Mouse (Mus musculus) cerebellum, adult 18-20 months (tissue): ENCODE results near the gene Kri1.
A peak's percentile ranks its signal among the peaks of the same experiment; 100 is the strongest.
"Not testable (repeated sequence)": the region's sequence is repeated elsewhere in the genome, so short reads cannot be mapped to it uniquely, and the experiment has no call there.

Experiments used
- DNase-seq, 2 experiments: peaks; one replicate each; pipeline ENCODE4 v3.0.0; 2021

The Kri1 gene

GRCm38 (mm10) chr9:21314367-21315140 is 26.8 kb upstream of the Kri1 start:
- DNase-seq: no peak

- DNase-seq: peak; percentile 89 to 95
Observed at GRCm38 (mm10) chr9:21313394-21313793, 25.6 kb upstream of the Kri1 start.

GRCm38 (mm10) chr9:21312134-21312533 is 24.4 kb upstream of the Kri1 start, which contains the start of gene Ap1m2:
Gene Ap1m2, minus strand, starts transcription at chr9:21312337.
- DNase-seq: no peak

GRCm38 (mm10) chr9:21311695-21312094 is 23.9 kb upstream of the Kri1 start:
- no peak for DNase-seq

- DNase-seq: no peak
Observed at GRCm38 (mm10) chr9:21309150-21309741, 21.5 kb upstream of the Kri1 start.

- DNase-seq: no peak
Observed at GRCm38 (mm10) chr9:21305065-21305464, 17.3 kb upstream of the Kri1 start.

- no peak for DNase-seq
Observed at GRCm38 (mm10) chr9:21299014-21299413, 11.2 kb upstream of the Kri1 start.

- DNase-seq: no peak
Observed at GRCm38 (mm10) chr9:21292271-21292670, 4.5 kb upstream of the Kri1 start.

- DNase-seq: not testable (repeated sequence)
Observed at GRCm38 (mm10) chr9:21291868-21292267, 4.1 kb upstream of the Kri1 start.

GRCm38 (mm10) chr9:21291022-21291787 is 3.4 kb upstream of the Kri1 start, which contains the start of gene Cdkn2d:
Gene Cdkn2d, minus strand, starts transcription at chr9:21291407.
- peak; percentile 99 to 100 for DNase-seq

- peak; percentile 60 to 71 for DNase-seq
Observed at GRCm38 (mm10) chr9:21290589-21290988, 2.8 kb upstream of the Kri1 start.

- DNase-seq: no peak
Observed at GRCm38 (mm10) chr9:21289337-21289671, 1.5 kb upstream of the Kri1 start.

- no peak for DNase-seq
Observed at GRCm38 (mm10) chr9:21288404-21289336, 901 bp upstream of the Kri1 start.

GRCm38 (mm10) chr9:21286753-21287152 is 1.0 kb downstream of the Kri1 start:
- no peak for DNase-seq

GRCm38 (mm10) chr9:21283994-21284393 is 3.8 kb downstream of the Kri1 start:
- no peak for DNase-seq

- DNase-seq: no peak
Observed at GRCm38 (mm10) chr9:21283591-21283990, 4.2 kb downstream of the Kri1 start.

GRCm38 (mm10) chr9:21277776-21278175 is 10.0 kb downstream of the Kri1 start:
- no peak for DNase-seq

GRCm38 (mm10) chr9:21276307-21276706 is 11.5 kb downstream of the Kri1 start:
- no peak for DNase-seq

GRCm38 (mm10) chr9:21275727-21276126 is 12.0 kb downstream of the Kri1 start:
- no peak for DNase-seq

- DNase-seq: no peak
Observed at GRCm38 (mm10) chr9:21275013-21275710, 12.6 kb downstream of the Kri1 start.

- DNase-seq: no peak
Observed at GRCm38 (mm10) chr9:21274336-21274735, 13.4 kb downstream of the Kri1 start.
